Mouse (Mus musculus): ENCODE results near the gene Hoxa7. TPM values are rescaled to one million over a fixed set of nuclear protein-coding genes. Genes with fewer than 3 reads are reported as not detected.
A peak's percentile ranks its signal among the peaks of the same experiment; 100 is the strongest.

The Hoxa7 gene
- polyA plus RNA-seq, 1 experiment, result 11.9 TPM

GRCm38 (mm10) chr6:52234428-52235140, 12.9 kb upstream of the Hoxa7 start:
- Histone ChIP-seq H3K27me3 (ENCODE audit: control insufficient read depth, insufficient read depth, insufficient read length) (no peaks in the 10 kb centered on the region), H3K79me2 (ENCODE audit: control insufficient read depth, insufficient read depth) (peaks cover 91% of the 10 kb centered on the region), H3ac (ENCODE audit: control insufficient read depth, insufficient read length) (peak overlapping the region; percentile 73), H3K4me2 (ENCODE audit: low read depth) (peak overlapping the region; percentile 99), H3K36me3 (ENCODE audit: control insufficient read depth, insufficient read depth) (no peaks in the 10 kb centered on the region), H3K4me3 (peak overlapping the region; percentile 89)
- no peak for TF ChIP-seq USF1 (IDR thresholded peaks at IDR 0.05; ENCODE audit: low read depth)
- TF ChIP-seq TCF3 (IDR thresholded peaks at IDR 0.05; ENCODE audit: insufficient read length, low read depth), result no peak
- no peak for TF ChIP-seq CEBPB (IDR thresholded peaks at IDR 0.05; ENCODE audit: insufficient read depth, poor library complexity, severe bottlenecking)
- TF ChIP-seq POLR2AphosphoS2 (IDR thresholded peaks at IDR 0.05; ENCODE audit: insufficient read length, low read depth), result peak; percentile 40
- no peak for TF ChIP-seq SRF (IDR thresholded peaks at IDR 0.05; ENCODE audit: control insufficient read depth, insufficient read length, low read depth)

GRCm38 (mm10) chr6:52233546-52234427, 12.1 kb upstream of the Hoxa7 start:
- Histone ChIP-seq H3K27me3 (ENCODE audit: control insufficient read depth, insufficient read depth, insufficient read length) (no peaks in the 10 kb centered on the region), H3K79me2 (ENCODE audit: control insufficient read depth, insufficient read depth) (peaks cover 90% of the 10 kb centered on the region), H3K4me2 (ENCODE audit: low read depth) (peak overlapping the region; percentile 99), H3K36me3 (ENCODE audit: control insufficient read depth, insufficient read depth) (no peaks in the 10 kb centered on the region), H3ac (ENCODE audit: control insufficient read depth, insufficient read length) (peak overlapping the region; percentile 73), H3K4me3 (peak overlapping the region; percentile 89)
- TF ChIP-seq TCF3 (IDR thresholded peaks at IDR 0.05; ENCODE audit: insufficient read length, low read depth) (no peak), MYOD1 (IDR thresholded peaks at IDR 0.05; ENCODE audit: control insufficient read depth in 1 of 3, insufficient read length in 2 of 3, low read depth in 2 of 3) (peak in 1 of 3 experiments; percentile 18), POLR2AphosphoS2 (IDR thresholded peaks at IDR 0.05; ENCODE audit: insufficient read length, low read depth) (peak; percentile 57), USF1 (IDR thresholded peaks at IDR 0.05; ENCODE audit: low read depth) (no peak), REST (IDR thresholded peaks at IDR 0.05; ENCODE audit: insufficient read depth, insufficient read length) (no peak), E2F4 (IDR thresholded peaks at IDR 0.05; ENCODE audit: insufficient read depth) (no peak), POLR2A (IDR thresholded peaks at IDR 0.05; ENCODE audit: insufficient read length, low read depth) (peak; percentile 45), CEBPB (IDR thresholded peaks at IDR 0.05; ENCODE audit: insufficient read depth, poor library complexity, severe bottlenecking) (no peak), MAX (IDR thresholded peaks at IDR 0.05; ENCODE audit: low read depth) (no peak)

- H3K27me3 ChIP-seq (ENCODE audit: control insufficient read depth, insufficient read depth, insufficient read length), result no peaks in the 10 kb centered on the region
- peaks cover 89% of the 10 kb centered on the region for H3K79me2 ChIP-seq (ENCODE audit: control insufficient read depth, insufficient read depth)
- H3ac ChIP-seq (ENCODE audit: control insufficient read depth, insufficient read length), result peak overlapping the region; percentile 73
- no peaks in the 10 kb centered on the region for H3K36me3 ChIP-seq (ENCODE audit: control insufficient read depth, insufficient read depth)
- H3K4me2 ChIP-seq (ENCODE audit: low read depth), result peak overlapping the region; percentile 99
- H3K4me3 ChIP-seq, result peak overlapping the region; percentile 89
- no peak for TF ChIP-seq MYOD1 (IDR thresholded peaks at IDR 0.05; ENCODE audit: control insufficient read depth in 1 of 3, insufficient read length in 2 of 3, low read depth in 2 of 3)
- no peak for TF ChIP-seq POLR2AphosphoS2 (IDR thresholded peaks at IDR 0.05; ENCODE audit: insufficient read length, low read depth)
- no peak for TF ChIP-seq REST (IDR thresholded peaks at IDR 0.05; ENCODE audit: insufficient read depth, insufficient read length)
These were observed 11.4 kb upstream of the Hoxa7 start for GRCm38 (mm10) chr6:52232984-52233545.

- H3K27me3 ChIP-seq (ENCODE audit: control insufficient read depth, insufficient read depth, insufficient read length), result no peaks in the 10 kb centered on the region
- no peak for TF ChIP-seq SRF (IDR thresholded peaks at IDR 0.05; ENCODE audit: control insufficient read depth, insufficient read length, low read depth)
- no peak for TF ChIP-seq MYOD1 (IDR thresholded peaks at IDR 0.05; ENCODE audit: control insufficient read depth in 1 of 3, insufficient read length in 2 of 3, low read depth in 2 of 3)
- no peak for TF ChIP-seq TCF12 (IDR thresholded peaks at IDR 0.05; ENCODE audit: insufficient read depth, poor library complexity, severe bottlenecking)
- no peak for TF ChIP-seq TCF3 (IDR thresholded peaks at IDR 0.05; ENCODE audit: insufficient read length, low read depth)
- no peak for TF ChIP-seq MAX (IDR thresholded peaks at IDR 0.05; ENCODE audit: low read depth)
- peaks cover 89% of the 10 kb centered on the region for H3K79me2 ChIP-seq (ENCODE audit: control insufficient read depth, insufficient read depth)
- H3K4me2 ChIP-seq (ENCODE audit: low read depth), result peak overlapping the region; percentile 99
- H3K36me3 ChIP-seq (ENCODE audit: control insufficient read depth, insufficient read depth), result no peaks in the 10 kb centered on the region
- peak overlapping the region; percentile 89 for H3K4me3 ChIP-seq
- peak overlapping the region; percentile 73 for H3ac ChIP-seq (ENCODE audit: control insufficient read depth, insufficient read length)
These were observed 10.9 kb upstream of the Hoxa7 start for GRCm38 (mm10) chr6:52232568-52232965.

- TF ChIP-seq MYOD1 (IDR thresholded peaks at IDR 0.05; ENCODE audit: control insufficient read depth in 1 of 3, insufficient read length in 2 of 3, low read depth in 2 of 3) (no peak), POLR2AphosphoS2 (IDR thresholded peaks at IDR 0.05; ENCODE audit: insufficient read length, low read depth) (no peak), REST (IDR thresholded peaks at IDR 0.05; ENCODE audit: insufficient read depth, insufficient read length) (no peak), TCF12 (IDR thresholded peaks at IDR 0.05; ENCODE audit: insufficient read depth, poor library complexity, severe bottlenecking) (no peak), POLR2A (IDR thresholded peaks at IDR 0.05; ENCODE audit: insufficient read length, low read depth) (no peak), MAX (IDR thresholded peaks at IDR 0.05; ENCODE audit: low read depth) (no peak), CEBPB (IDR thresholded peaks at IDR 0.05; ENCODE audit: insufficient read depth, poor library complexity, severe bottlenecking) (no peak), SRF (IDR thresholded peaks at IDR 0.05; ENCODE audit: control insufficient read depth, insufficient read length, low read depth) (no peak), E2F4 (IDR thresholded peaks at IDR 0.05; ENCODE audit: insufficient read depth) (no peak), TCF3 (IDR thresholded peaks at IDR 0.05; ENCODE audit: insufficient read length, low read depth) (no peak), MYOG (IDR thresholded peaks at IDR 0.05; ENCODE audit: control insufficient read depth in 1 of 3, insufficient read depth in 1 of 3, insufficient read length in 2 of 3, low read depth in 2 of 3) (no peak)
- H3K27me3 ChIP-seq (ENCODE audit: control insufficient read depth, insufficient read depth, insufficient read length), result no peaks in the 10 kb centered on the region
- H3K4me2 ChIP-seq (ENCODE audit: low read depth), result peak overlapping the region; percentile 99
These were observed 10.4 kb upstream of the Hoxa7 start for GRCm38 (mm10) chr6:52231885-52232567.

More at GRCm38 (mm10) chr6:52231885-52232567, 10.4 kb upstream of the Hoxa7 start:
- Histone ChIP-seq H3K36me3 (ENCODE audit: control insufficient read depth, insufficient read depth) (no peaks in the 10 kb centered on the region), H3ac (ENCODE audit: control insufficient read depth, insufficient read length) (no peak overlapping the region), H3K79me2 (ENCODE audit: control insufficient read depth, insufficient read depth) (peaks cover 89% of the 10 kb centered on the region), H3K4me3 (peak overlapping the region; percentile 89)

Measured in myocyte (in vitro differentiated cells).